Mouse (Mus musculus): Measurements from ENCODE around the gene Gstm6. TPM values are rescaled to one million over a fixed set of nuclear protein-coding genes. Genes with fewer than 3 reads are reported as not detected.

Gstm6 gene
- not detected for total RNA-seq (2023)

DNA sequence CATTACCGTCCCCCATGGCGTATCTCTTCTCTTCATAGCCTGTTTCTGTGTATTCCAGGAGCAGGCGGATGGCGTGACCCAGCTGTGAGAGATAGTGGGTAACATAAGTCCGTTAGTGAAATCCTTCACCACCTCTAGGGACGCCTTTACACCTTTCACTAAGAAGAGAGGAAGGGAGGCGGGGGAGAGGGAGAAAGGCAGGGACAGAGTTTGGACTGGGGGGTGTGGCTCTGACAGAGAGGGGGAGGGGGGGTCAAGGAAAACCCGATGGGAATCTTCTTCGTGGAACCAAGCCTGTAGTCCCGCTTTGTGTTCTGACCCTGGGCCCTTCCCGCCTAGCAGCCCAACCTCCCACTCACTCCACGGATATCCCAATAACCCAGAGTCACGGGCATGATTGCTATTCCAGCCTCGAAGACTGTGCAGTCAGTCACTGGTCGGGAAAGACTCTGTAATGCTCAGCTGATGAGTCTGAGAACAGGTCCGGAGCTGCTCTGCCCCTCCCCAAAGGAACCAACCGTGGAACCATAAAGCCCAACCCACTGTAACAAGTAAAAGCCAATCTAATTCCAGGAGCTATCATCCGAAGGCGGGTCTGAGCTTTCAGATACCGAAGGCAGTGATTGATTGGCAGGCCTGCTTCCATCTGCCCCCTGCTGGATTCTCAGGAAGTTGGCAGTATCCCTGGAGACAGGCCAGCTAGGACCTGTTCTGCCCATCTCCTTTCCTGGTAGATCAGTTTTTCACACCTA lies at the start of gene Gstm6:
TSS of gene Gstm6 (minus strand) at position 511 of the 752 bp plus-strand sequence.

GRCm38 (mm10) chr3:107986041-107986562 lies 42.6 kb upstream of the Gstm6 start, which contains the start of gene Gstm2:
Gene Gstm2 (minus strand): TSS chr3:107986453.

DNA sequence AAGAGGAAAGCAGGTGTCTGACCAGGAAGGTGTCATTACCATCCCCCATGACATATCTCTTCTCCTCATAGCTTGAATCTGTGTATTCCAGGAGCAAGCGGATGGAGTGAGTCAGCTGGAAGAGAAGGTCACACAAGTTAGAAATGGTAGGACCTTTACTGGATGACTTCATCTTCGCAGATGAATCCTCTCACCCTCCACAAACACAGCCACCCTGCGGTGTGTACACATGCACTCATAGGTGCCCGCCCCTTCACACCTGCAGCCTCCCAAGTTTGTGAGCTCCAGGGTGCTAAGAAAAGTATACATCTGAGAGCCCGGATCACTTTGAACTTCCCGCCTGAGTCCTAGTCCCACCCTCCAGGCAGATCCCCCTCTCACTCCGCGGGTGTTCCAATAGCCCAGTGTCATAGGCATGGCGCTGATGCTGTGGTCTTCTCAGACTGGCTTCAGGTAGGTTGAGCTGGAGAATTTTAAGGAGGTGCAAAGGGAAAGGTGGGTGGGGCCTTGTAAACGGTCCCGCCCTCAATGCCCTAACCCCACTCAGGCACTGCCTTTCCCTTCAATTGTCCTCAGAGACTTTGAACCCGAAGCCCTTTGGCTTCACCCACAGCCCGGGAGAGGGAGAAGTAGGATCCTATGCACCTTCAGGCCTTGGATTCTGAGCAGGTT lies 25.3 kb upstream of the Gstm6 start, which contains the start of gene Gstm3:
TSS of gene Gstm3 (minus strand) at position 560 of the 672 bp plus-strand sequence.

GRCm38 (mm10) chr3:107931670-107932069 lies 11.9 kb downstream of the Gstm6 start, which contains the start of gene Gstm7:
Gene Gstm7 (minus strand): TSS chr3:107931817.

DNA sequence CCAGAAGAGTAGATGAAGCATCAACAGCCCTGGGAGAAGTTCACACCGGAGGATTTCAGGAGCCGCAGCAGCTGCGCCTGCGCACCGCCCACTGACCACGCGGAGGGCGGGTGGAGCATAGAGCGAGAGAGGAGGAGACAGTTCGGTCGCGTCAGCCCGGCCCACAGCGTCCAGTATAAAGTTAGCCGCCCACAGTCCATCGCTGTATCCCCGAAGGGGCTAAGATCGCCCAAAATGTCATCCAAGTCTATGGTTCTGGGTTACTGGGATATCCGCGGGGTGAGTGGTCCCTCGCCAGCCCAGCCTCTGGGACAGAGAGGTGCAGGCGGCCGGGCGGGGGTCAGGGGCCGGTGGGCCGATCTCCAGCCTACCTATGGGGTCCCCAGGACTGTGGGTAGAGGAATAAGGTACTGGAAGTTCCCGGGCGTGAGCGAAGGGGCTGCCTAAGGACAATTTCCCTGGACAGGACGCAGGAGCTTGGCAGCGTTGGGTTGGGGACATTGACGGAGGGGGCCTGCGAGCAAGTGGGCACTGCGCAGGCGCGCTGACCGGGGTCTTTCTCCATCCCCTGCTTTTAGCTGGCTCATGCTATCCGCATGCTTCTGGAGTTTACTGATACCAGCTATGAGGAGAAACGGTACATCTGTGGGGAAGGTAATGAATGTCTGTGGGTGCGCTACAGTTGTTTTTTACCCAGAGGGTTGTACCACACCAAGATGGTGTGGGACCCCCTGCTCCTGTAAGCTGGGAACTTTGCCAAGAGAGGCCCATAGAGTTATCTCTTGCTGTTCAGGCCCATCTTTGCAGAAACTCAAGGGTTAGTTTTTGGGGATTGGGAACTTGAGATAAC lies 47.6 kb downstream of the Gstm6 start, which contains the start of gene Gstm5:
TSS of gene Gstm5 (plus strand) at position 102 of the 850 bp plus-strand sequence.

Other genes with a start within 250 kb of the Gstm6 start
- 10 to 100 TPM; 81.9 to 85.4 TPM for gene Ahcyl1, start 247.2 kb downstream of the Gstm6 start, total RNA-seq (2023)
- gene Csf1, start 183.3 kb downstream of the Gstm6 start, total RNA-seq (2023) = 10 to 100 TPM in 1 of 2 experiments, 1 to 10 TPM in 1; 5.9 to 10.6 TPM
- gene Eps8l3, start 66.5 kb downstream of the Gstm6 start, total RNA-seq (2023) = not detected
- gene Gstm5, start 47.9 kb downstream of the Gstm6 start, total RNA-seq (2023) = not detected
- 1 to 10 TPM; 3.5 to 4.6 TPM for gene Gstm7, start 11.9 kb downstream of the Gstm6 start, total RNA-seq (2023)
- gene Gstm3, start 25.5 kb upstream of the Gstm6 start, total RNA-seq (2023) = not detected
- not detected for gene Gstm2, start 42.7 kb upstream of the Gstm6 start, total RNA-seq (2023)
- 10 to 100 TPM; 15.3 to 18.1 TPM for gene Gstm1, start 74.2 kb upstream of the Gstm6 start, total RNA-seq (2023)
- 1 to 10 TPM; 6.0 to 6.5 TPM for gene Gstm4, start 101.1 kb upstream of the Gstm6 start, total RNA-seq (2023)
- gene Ampd2, start 142.9 kb upstream of the Gstm6 start, total RNA-seq (2023) = 10 to 100 TPM; 26.9 to 27.9 TPM
- gene Gnat2, start 149.0 kb upstream of the Gstm6 start, total RNA-seq (2023) = under 1 TPM in 1 of 2 experiments, not detected in 1; 0.36 TPM
- gene Gnai3, start 202.4 kb upstream of the Gstm6 start, total RNA-seq (2023) = 10 to 100 TPM; 66.3 to 72.4 TPM
- not detected for gene Gpr61, start 211.1 kb upstream of the Gstm6 start, total RNA-seq (2023)
- 1 to 10 TPM; 2.5 to 2.9 TPM for gene Amigo1, start 242.6 kb upstream of the Gstm6 start, total RNA-seq (2023)

Data from B cell, adult 67 days (primary cell).